Mouse (Mus musculus): Measurements from ENCODE around the gene Gm572. TPM values are rescaled to one million over a fixed set of nuclear protein-coding genes. Genes with fewer than 3 reads are reported as not detected.
A peak's percentile ranks its signal among the peaks of the same experiment; 100 is the strongest.

Gm572 gene
- total and polyA plus RNA-seq, 2 experiments from 2014 or later = not detected

DNA sequence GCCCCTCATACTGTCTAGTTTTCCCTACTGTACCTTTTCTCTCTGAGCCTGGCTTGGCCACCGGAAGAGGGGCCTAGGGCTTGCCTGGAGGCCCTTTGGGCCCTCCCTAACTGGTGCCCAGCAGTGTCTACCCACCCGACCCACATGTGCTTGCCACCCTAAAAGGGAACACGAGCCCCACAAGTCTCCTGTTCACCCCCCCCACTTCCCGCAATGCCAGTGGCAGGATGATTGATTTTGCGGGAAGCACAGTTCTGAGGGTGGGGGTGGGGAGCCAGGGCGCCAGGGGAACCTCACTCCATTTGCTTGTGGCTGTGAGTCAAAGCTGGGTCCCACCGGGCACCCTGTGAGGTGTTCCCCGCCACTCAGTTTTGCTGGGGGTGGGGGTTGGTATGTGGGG lies 70.9 kb downstream of the Gm572 start:
- H3K4me3 ChIP-seq (ENCODE audit: low read depth, low read length) = no peak overlapping the region
- WGBS = 74% methylated on average over 8 of the region's 8 CpGs
- DNase-seq (no peak), ATAC-seq (no peak)
- H3K27ac ChIP-seq (ENCODE audit: low read depth, low read length) = no peak overlapping the region
- no peak for TF ChIP-seq CTCF (IDR thresholded peaks at IDR 0.05; ENCODE audit: low read depth)
- no peak overlapping the region for H3K9ac ChIP-seq
- H3K9me3 ChIP-seq (ENCODE audit: low read length) = no peaks in the 10 kb centered on the region
- no peak overlapping the region for H3K4me2 ChIP-seq (ENCODE audit: low read depth)
- 0 out of 2 replicates have a peak, but pooled peaks cover 2% of the 10 kb centered on the region for H3K4me1 ChIP-seq (ENCODE audit: insufficient read depth)
- no peaks in the 10 kb centered on the region; the same call in 1 of the 2 replicates for H3K27me3 ChIP-seq (ENCODE audit: insufficient read depth, low read length)
- H3K36me3 ChIP-seq (ENCODE audit: insufficient read depth) = no peaks in the 10 kb centered on the region

DNA sequence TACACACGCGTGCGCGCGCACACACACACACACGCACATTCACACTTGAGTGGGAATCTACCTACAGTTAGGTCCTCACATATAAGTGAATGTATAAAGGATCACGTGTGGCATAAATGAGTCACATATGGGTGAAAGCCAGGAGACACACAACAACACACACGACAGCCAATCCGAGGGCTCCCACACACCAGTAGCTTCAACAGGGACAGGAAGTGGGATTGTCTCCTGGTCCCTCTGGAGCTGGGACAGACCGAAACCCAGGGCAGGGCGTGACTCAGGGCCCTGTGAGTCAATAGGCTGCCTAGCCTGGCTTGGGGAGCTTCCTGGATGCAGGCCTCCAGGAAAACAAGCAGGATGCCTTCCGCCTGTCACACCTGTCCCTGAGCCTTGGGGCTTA lies 71.6 kb downstream of the Gm572 start:
- H3K4me2 ChIP-seq (ENCODE audit: low read depth) = no peak overlapping the region
- H3K27ac ChIP-seq (ENCODE audit: low read depth, low read length) = no peak overlapping the region
- H3K27me3 ChIP-seq (ENCODE audit: insufficient read depth, low read length) = no peaks in the 10 kb centered on the region; the same call in 1 of the 2 replicates
- 89% methylated on average over 12 of the region's 12 CpGs for WGBS
- H3K4me3 ChIP-seq (ENCODE audit: low read depth, low read length) = no peak overlapping the region
- ATAC-seq = no peak
- TF ChIP-seq CTCF (IDR thresholded peaks at IDR 0.05; ENCODE audit: low read depth) = no peak
- 0 out of 2 replicates have a peak, but pooled peaks cover 2% of the 10 kb centered on the region for H3K4me1 ChIP-seq (ENCODE audit: insufficient read depth)
- H3K36me3 ChIP-seq (ENCODE audit: insufficient read depth) = no peaks in the 10 kb centered on the region
- no peak overlapping the region for H3K9ac ChIP-seq
- DNase-seq = no peak
- H3K9me3 ChIP-seq (ENCODE audit: low read length) = no peaks in the 10 kb centered on the region

DNA sequence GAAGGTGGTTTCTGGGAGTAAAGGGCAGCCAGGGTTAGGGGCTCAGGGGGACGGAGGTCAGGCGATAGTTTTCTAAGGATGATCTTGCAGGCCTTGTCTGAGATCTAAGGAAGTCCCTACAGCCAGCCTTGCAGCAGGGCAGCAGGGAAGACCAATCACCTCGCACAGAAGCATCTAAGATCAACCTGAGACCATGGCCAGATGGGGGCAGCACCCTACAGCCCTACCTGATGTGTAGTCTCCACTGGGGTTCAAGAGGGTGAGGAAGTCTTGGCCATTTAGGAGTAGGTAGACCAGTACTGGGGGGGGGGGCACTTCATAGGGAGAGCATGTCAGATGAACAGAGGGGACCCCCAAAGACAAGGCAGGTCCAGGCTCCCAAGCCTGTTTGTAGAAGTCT lies 72.3 kb downstream of the Gm572 start:
- peak; percentile 17; the same call in 1 of the 2 replicates for TF ChIP-seq CTCF (IDR thresholded peaks at IDR 0.05; ENCODE audit: low read depth)
- H3K4me1 ChIP-seq (ENCODE audit: insufficient read depth) = 0 out of 2 replicates have a peak, but pooled peaks cover 2% of the 10 kb centered on the region
- ATAC-seq (no peak), DNase-seq (no peak)
- H3K27ac ChIP-seq (ENCODE audit: low read depth, low read length) = no peak overlapping the region
- H3K36me3 ChIP-seq (ENCODE audit: insufficient read depth) = no peaks in the 10 kb centered on the region
- WGBS = 43% methylated on average over 3 of the region's 3 CpGs
- no peaks in the 10 kb centered on the region for H3K9me3 ChIP-seq (ENCODE audit: low read length)
- H3K9ac ChIP-seq = no peak overlapping the region
- no peak overlapping the region for H3K4me2 ChIP-seq (ENCODE audit: low read depth)
- H3K4me3 ChIP-seq (ENCODE audit: low read depth, low read length) = no peak overlapping the region
- H3K27me3 ChIP-seq (ENCODE audit: insufficient read depth, low read length) = no peaks in the 10 kb centered on the region; the same call in 1 of the 2 replicates

Other genes with a start within 250 kb of the Gm572 start
- 13.6 and 18.7 TPM in 2 replicates for gene Ubiad1, start 198.5 kb upstream of the Gm572 start, total RNA-seq (2014; rRNA removed)
- 11.7 and 12.2 TPM in 2 replicates for gene Ubiad1, start 198.5 kb upstream of the Gm572 start, polyA plus RNA-seq (2015; fragmentation: Nextera tagmentation; extraction: Ambion mirVana)
- 35.2 and 43.6 TPM in 2 replicates for gene Mtor, start 194.7 kb upstream of the Gm572 start, total RNA-seq (2014; rRNA removed)
- 27.7 and 28.0 TPM in 2 replicates for gene Mtor, start 194.7 kb upstream of the Gm572 start, polyA plus RNA-seq (2015; fragmentation: Nextera tagmentation; extraction: Ambion mirVana)
- 0.52 TPM in 1 of 2 replicates, not detected in the other for gene Angptl7, start 142.9 kb upstream of the Gm572 start, total RNA-seq (2014; rRNA removed)
- gene Angptl7, start 142.9 kb upstream of the Gm572 start, polyA plus RNA-seq (2015; fragmentation: Nextera tagmentation; extraction: Ambion mirVana) = 0.21 and 0.33 TPM in 2 replicates
- gene Exosc10, start 84.9 kb upstream of the Gm572 start, total RNA-seq (2014; rRNA removed) = 70.4 and 80.0 TPM in 2 replicates
- 75.3 and 76.8 TPM in 2 replicates for gene Exosc10, start 84.9 kb upstream of the Gm572 start, polyA plus RNA-seq (2015; fragmentation: Nextera tagmentation; extraction: Ambion mirVana)
- gene Srm, start 51.8 kb upstream of the Gm572 start, total RNA-seq (2014; rRNA removed) = 59.9 and 60.3 TPM in 2 replicates
- 199 and 232 TPM in 2 replicates for gene Srm, start 51.8 kb upstream of the Gm572 start, polyA plus RNA-seq (2015; fragmentation: Nextera tagmentation; extraction: Ambion mirVana)
- gene Masp2, start 40.8 kb upstream of the Gm572 start, total RNA-seq (2014; rRNA removed) = 0.24 TPM in 1 of 2 replicates, not detected in the other
- gene Masp2, start 40.8 kb upstream of the Gm572 start, polyA plus RNA-seq (2015; fragmentation: Nextera tagmentation; extraction: Ambion mirVana) = 0.26 TPM in 1 of 2 replicates, not detected in the other
- gene Tardbp, start 16.3 kb upstream of the Gm572 start, total RNA-seq (2014; rRNA removed) = 107 and 159 TPM in 2 replicates
- gene Tardbp, start 16.3 kb upstream of the Gm572 start, polyA plus RNA-seq (2015; fragmentation: Nextera tagmentation; extraction: Ambion mirVana) = 101 and 104 TPM in 2 replicates
- gene Casz1, start 161.1 kb downstream of the Gm572 start, total RNA-seq (2014; rRNA removed) = 1.2 and 3.1 TPM in 2 replicates
- 0.65 and 1.1 TPM in 2 replicates for gene Casz1, start 161.1 kb downstream of the Gm572 start, polyA plus RNA-seq (2015; fragmentation: Nextera tagmentation; extraction: Ambion mirVana)